Mouse (Mus musculus) macrophage (primary cell): ENCODE results near the gene Zfp987. TPM values are rescaled to one million over a fixed set of nuclear protein-coding genes. Genes with fewer than 3 reads are reported as not detected.
"Not testable (repeated sequence)": the region's sequence is repeated elsewhere in the genome, so short reads cannot be mapped to it uniquely, and the experiment has no call there.

Source experiments
- H3K27ac ChIP-seq: fragments of 350-480 bp; formaldehyde crosslinking; 2 replicates; pipeline ENCODE4 v1.9.0; 2021
- H3K36me3 ChIP-seq: fragments of 350-480 bp; formaldehyde crosslinking; 2 replicates; pipeline ENCODE4 v1.9.0; 2021; ENCODE audit errors: inconsistent target
- H3K4me3 ChIP-seq: fragments of 350-480 bp; formaldehyde crosslinking; 2 replicates; pipeline ENCODE4 v1.9.0; 2021; ENCODE audit errors: inconsistent target
- H3K79me2 ChIP-seq: fragments of 350-480 bp; formaldehyde crosslinking; 2 replicates; pipeline ENCODE4 v1.9.0; 2021; ENCODE audit errors: inconsistent target
- WGBS: methylation state at CpG from one replicate; pipeline ENCODE4 v1.1.7; 2026; ENCODE audit warnings: inconsistent platforms; ENCODE audit not compliant: missing documents; 5-methylcytosine and 5-hydroxymethylcytosine counted together
- polyA plus RNA-seq: library from polyadenylated mRNA; stranded (reverse); fragments of 250-400 nt; gene quantifications from 3 replicates; pipeline ENCODE4 v1.2.4, GENCODE M21; 2018; ENCODE audit warnings: inconsistent platforms

The Zfp987 gene
- polyA plus RNA-seq, 1 experiment from 2014 or later: not detected

DNA sequence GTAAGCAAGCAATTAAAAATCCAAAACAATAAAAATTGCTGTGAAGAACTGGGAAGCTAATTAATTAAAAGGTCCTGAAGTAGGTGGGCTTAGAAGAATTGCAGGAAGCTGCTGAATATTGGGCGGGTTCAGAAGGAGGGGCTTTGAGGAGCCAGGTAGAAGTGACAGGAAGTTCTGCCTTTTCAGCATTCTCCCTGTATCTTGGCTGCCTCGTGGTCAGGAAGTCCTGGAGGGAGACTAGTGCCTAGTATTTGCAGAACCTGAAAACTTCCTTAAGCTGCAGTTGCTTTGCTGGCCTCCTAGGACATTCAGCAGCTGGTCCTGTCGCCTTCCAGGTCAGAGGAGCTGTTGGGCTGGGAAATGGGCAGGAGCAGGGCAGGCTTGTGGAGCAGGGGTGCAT, 4.3 kb downstream of the Zfp987 start:
- not testable (repeated sequence) for H3K79me2 ChIP-seq, H3K4me3 ChIP-seq, H3K36me3 ChIP-seq, H3K27ac ChIP-seq
- 38% methylated on average over 1 of the region's 3 CpGs for WGBS

DNA sequence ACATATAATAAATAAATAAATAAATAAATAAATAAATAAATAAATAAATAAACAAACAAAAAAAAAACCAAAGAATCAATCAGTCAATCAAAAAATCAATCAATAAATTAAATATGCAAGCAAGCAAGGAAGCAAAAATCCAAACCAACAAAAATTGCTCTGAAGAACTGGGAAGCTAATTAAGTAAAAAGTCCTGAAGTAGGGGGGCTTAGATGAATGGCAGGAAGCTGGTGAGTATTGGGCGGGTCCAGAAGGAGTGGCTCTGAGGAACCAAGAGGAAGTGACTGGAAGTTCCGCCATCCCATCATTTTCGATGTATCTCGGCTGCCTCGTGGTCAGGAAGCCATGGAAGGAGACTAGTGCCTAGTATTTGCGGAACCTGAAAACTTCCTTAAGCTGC, 59.4 kb downstream of the Zfp987 start, which contains the start of gene Zfp600:
Zfp600 (plus strand) TSS at position 301 of the 400 bp plus-strand sequence.
- no CpG with 5 or more reads among the region's 6 CpGs for WGBS

GRCm38 (mm10) chr4:146162893-146163292, 65.8 kb downstream of the Zfp987 start:
- WGBS: 80% methylated on average over 1 of the region's 4 CpGs

More for the DNA sequence above, 59.4 kb downstream of the Zfp987 start, which contains the start of gene Zfp600:
- not testable (repeated sequence) for H3K4me3 ChIP-seq, H3K27ac ChIP-seq, H3K79me2 ChIP-seq, H3K36me3 ChIP-seq

DNA sequence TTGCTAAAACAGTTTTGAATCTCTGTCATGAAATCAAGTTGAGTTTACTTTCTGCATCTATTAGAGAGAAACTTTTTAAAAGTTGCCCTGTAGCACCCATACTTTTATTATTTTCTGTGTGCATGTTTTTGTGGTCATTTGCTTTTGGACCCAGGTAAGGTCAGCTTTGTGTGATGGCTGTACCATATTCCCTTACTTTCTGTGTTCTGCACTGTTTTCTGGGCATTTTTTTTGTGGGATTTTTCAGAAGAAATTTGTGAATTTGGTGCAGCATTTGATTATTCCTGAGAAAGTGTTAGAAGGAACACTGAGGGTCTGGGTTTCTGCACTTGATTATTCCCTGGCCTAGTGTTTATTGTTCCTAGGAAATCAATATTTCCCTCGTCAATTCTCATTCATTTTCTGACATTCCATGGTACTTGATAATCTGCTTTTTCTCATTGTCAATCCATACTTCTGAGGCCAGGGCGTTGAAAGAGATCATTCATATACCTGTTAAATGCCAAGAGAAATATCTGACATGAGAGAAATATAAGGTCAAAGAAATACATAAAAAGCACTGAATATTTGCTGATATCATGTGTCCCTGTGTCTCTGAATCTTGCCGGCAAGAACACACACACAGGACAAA, 70.2 kb downstream of the Zfp987 start:
- 80% methylated on average over 3 of the region's 3 CpGs for WGBS
- H3K4me3 ChIP-seq, H3K36me3 ChIP-seq, H3K79me2 ChIP-seq, H3K27ac ChIP-seq: not testable (repeated sequence)

More at GRCm38 (mm10) chr4:146162893-146163292, 65.8 kb downstream of the Zfp987 start:
- not testable (repeated sequence) for H3K4me3 ChIP-seq, H3K27ac ChIP-seq, H3K79me2 ChIP-seq, H3K36me3 ChIP-seq

DNA sequence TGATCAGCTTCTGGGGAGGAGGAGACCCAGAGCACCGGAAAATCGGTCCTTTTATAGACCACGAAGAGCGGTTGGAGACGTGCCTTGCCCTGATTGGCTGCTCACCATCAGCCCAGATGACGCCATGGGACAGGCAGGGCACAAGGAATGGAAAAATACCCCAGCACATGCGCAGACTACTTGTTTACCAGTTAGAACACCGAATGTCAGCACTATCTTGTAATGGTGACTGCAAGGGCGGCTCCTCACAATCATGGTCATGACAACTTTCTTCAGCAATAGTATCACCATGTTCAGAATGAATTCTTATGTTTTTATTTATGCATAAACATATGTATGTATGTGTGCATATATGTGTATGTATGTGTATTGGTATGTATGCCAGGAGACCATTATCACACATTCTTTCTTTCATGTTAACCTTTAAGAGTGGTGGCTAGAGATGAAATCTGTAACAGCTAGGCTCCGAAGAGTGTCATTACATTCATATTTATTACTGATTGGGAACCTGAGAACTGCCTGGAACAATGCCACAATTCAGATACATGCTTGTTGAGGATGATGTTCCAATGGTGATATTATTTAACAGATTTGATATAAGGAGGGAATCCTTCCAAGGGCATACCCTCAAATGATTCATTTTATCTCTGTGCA, 70.9 kb downstream of the Zfp987 start:
- not testable (repeated sequence) for H3K79me2 ChIP-seq, H3K36me3 ChIP-seq, H3K27ac ChIP-seq, H3K4me3 ChIP-seq
- WGBS: 84% methylated on average over 10 of the region's 10 CpGs

- WGBS: no CpG with 5 or more reads among the region's 2 CpGs
- not testable (repeated sequence) for H3K27ac ChIP-seq, H3K4me3 ChIP-seq, H3K79me2 ChIP-seq, H3K36me3 ChIP-seq
These were observed 71.7 kb downstream of the Zfp987 start for GRCm38 (mm10) chr4:146168730-146169215.

- H3K4me3 ChIP-seq, H3K27ac ChIP-seq, H3K79me2 ChIP-seq, H3K36me3 ChIP-seq: not testable (repeated sequence)
- WGBS: 53% methylated on average over 3 of the region's 4 CpGs
These were observed 76.5 kb downstream of the Zfp987 start for GRCm38 (mm10) chr4:146173378-146174226.

Other genes with a start within 250 kb of the Zfp987 start
- not detected in 3 replicates for gene Zfp986, start 228.5 kb upstream of the Zfp987 start, polyA plus RNA-seq
- gene Zfp600, start 59.5 kb downstream of the Zfp987 start, polyA plus RNA-seq: not detected in 3 replicates